Mouse (Mus musculus): ENCODE measurements around the gene Fkbp5. TPM values are rescaled to one million over a fixed set of nuclear protein-coding genes. Genes with fewer than 3 reads are reported as not detected.
A peak's percentile ranks its signal among the peaks of the same experiment; 100 is the strongest.

Gene Fkbp5
- total and polyA plus RNA-seq, 2 experiments: 17.7 to 30.3 TPM

DNA sequence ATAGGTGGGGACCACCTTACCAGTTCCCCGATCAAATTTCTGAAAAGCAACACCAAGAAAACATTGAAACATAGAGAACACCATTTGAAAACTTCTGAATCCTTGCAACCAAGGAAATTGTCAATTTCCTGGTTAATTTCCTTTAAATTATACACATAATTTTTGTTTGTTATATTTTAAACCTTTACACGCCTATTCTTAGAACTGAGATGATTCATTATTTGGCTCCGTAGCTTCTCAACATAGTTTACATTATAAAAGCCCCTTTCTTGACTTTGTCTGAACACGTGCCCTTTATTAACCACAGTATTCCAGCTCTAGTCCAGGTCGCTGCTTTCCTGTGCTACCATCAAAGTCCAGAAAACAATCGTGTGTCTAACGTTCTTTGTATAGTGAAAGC is 86.3 kb downstream of the Fkbp5 start:
- Histone ChIP-seq H3K4me1 (ENCODE audit: control insufficient read depth, insufficient read depth, low read length) (peaks cover 21% of the 10 kb centered on the region), H3K79me2 (ENCODE audit: control insufficient read depth, insufficient read depth, low read length) (no peaks in the 10 kb centered on the region), H3K27ac (replicated peaks; ENCODE audit: insufficient read depth, low read depth, low read length) (no peak overlapping the region), H3K9ac (ENCODE audit: low read depth, low read length) (no peak overlapping the region), H3K27me3 (ENCODE audit: control insufficient read depth, insufficient read depth, low read length) (no peaks in the 10 kb centered on the region), H3K36me3 (ENCODE audit: control insufficient read depth, insufficient read depth, low read length) (peaks cover 13% of the 10 kb centered on the region; the same call in 1 of the 2 replicates), H3K4me3 (ENCODE audit: insufficient read depth, low read depth, low read length) (no peak overlapping the region)
- 72% methylated on average over 7 of the region's 7 CpGs for WGBS
- TF ChIP-seq CTCF (IDR thresholded peaks at IDR 0.05; ENCODE audit: low read depth, low read length) (no peak), POLR2A (IDR thresholded peaks at IDR 0.05; ENCODE audit: extremely low read depth, insufficient read depth, low read length) (no peak)
- DNase-seq (ENCODE audit: extremely low read depth, low read depth, low spot score): no peak

- peak; percentile 87 for DNase-seq (ENCODE audit: extremely low read depth, low read depth, low spot score)
- peaks cover 23% of the 10 kb centered on the region for H3K36me3 ChIP-seq (ENCODE audit: control insufficient read depth, insufficient read depth, low read length)
- TF ChIP-seq CTCF (IDR thresholded peaks at IDR 0.05; ENCODE audit: low read depth, low read length): no peak
- TF ChIP-seq POLR2A (IDR thresholded peaks at IDR 0.05; ENCODE audit: extremely low read depth, insufficient read depth, low read length): no peak
- H3K27me3 ChIP-seq (ENCODE audit: control insufficient read depth, insufficient read depth, low read length): no peaks in the 10 kb centered on the region
- H3K79me2 ChIP-seq (ENCODE audit: control insufficient read depth, insufficient read depth, low read length): no peaks in the 10 kb centered on the region
- peaks cover 17% of the 10 kb centered on the region for H3K4me1 ChIP-seq (ENCODE audit: control insufficient read depth, insufficient read depth, low read length)
- no peak overlapping the region for H3K4me3 ChIP-seq (ENCODE audit: insufficient read depth, low read depth, low read length)
- H3K27ac ChIP-seq (replicated peaks; ENCODE audit: insufficient read depth, low read depth, low read length): peak overlapping the region; percentile 97
- WGBS: 26% methylated on average over 15 of the region's 15 CpGs
- 0 out of 2 replicates have a peak overlapping the region, but pooled peaks have one; percentile 3 for H3K9ac ChIP-seq (ENCODE audit: low read depth, low read length)
Measured at GRCm38 (mm10) chr17:28428474-28429258, 88.7 kb downstream of the Fkbp5 start.

GRCm38 (mm10) chr17:28427666-28428065 is 89.7 kb downstream of the Fkbp5 start:
- WGBS: 90% methylated on average over 6 of the region's 6 CpGs
- H3K27ac ChIP-seq (replicated peaks; ENCODE audit: insufficient read depth, low read depth, low read length): no peak overlapping the region
- H3K4me3 ChIP-seq (ENCODE audit: insufficient read depth, low read depth, low read length): no peak overlapping the region
- no peak overlapping the region for H3K9ac ChIP-seq (ENCODE audit: low read depth, low read length)
- H3K27me3 ChIP-seq (ENCODE audit: control insufficient read depth, insufficient read depth, low read length): no peaks in the 10 kb centered on the region
- TF ChIP-seq CTCF (IDR thresholded peaks at IDR 0.05; ENCODE audit: low read depth, low read length) (no peak), POLR2A (IDR thresholded peaks at IDR 0.05; ENCODE audit: extremely low read depth, insufficient read depth, low read length) (no peak)
- no peaks in the 10 kb centered on the region for H3K79me2 ChIP-seq (ENCODE audit: control insufficient read depth, insufficient read depth, low read length)
- H3K36me3 ChIP-seq (ENCODE audit: control insufficient read depth, insufficient read depth, low read length): peaks cover 29% of the 10 kb centered on the region
- peaks cover 17% of the 10 kb centered on the region for H3K4me1 ChIP-seq (ENCODE audit: control insufficient read depth, insufficient read depth, low read length)
- DNase-seq (ENCODE audit: extremely low read depth, low read depth, low spot score): no peak

- Histone ChIP-seq H3K36me3 (ENCODE audit: control insufficient read depth, insufficient read depth, low read length) (peaks cover 31% of the 10 kb centered on the region), H3K9ac (ENCODE audit: low read depth, low read length) (no peak overlapping the region), H3K27ac (replicated peaks; ENCODE audit: insufficient read depth, low read depth, low read length) (no peak overlapping the region), H3K79me2 (ENCODE audit: control insufficient read depth, insufficient read depth, low read length) (no peaks in the 10 kb centered on the region), H3K4me1 (ENCODE audit: control insufficient read depth, insufficient read depth, low read length) (peaks cover 21% of the 10 kb centered on the region), H3K4me3 (ENCODE audit: insufficient read depth, low read depth, low read length) (no peak overlapping the region), H3K27me3 (ENCODE audit: control insufficient read depth, insufficient read depth, low read length) (no peaks in the 10 kb centered on the region)
- peak; percentile 58 for DNase-seq (ENCODE audit: extremely low read depth, low read depth, low spot score)
- 47% methylated on average over 6 of the region's 6 CpGs for WGBS
- TF ChIP-seq POLR2A (IDR thresholded peaks at IDR 0.05; ENCODE audit: extremely low read depth, insufficient read depth, low read length) (no peak), CTCF (IDR thresholded peaks at IDR 0.05; ENCODE audit: low read depth, low read length) (no peak)
Measured at GRCm38 (mm10) chr17:28424373-28424772, 93.0 kb downstream of the Fkbp5 start.

DNA sequence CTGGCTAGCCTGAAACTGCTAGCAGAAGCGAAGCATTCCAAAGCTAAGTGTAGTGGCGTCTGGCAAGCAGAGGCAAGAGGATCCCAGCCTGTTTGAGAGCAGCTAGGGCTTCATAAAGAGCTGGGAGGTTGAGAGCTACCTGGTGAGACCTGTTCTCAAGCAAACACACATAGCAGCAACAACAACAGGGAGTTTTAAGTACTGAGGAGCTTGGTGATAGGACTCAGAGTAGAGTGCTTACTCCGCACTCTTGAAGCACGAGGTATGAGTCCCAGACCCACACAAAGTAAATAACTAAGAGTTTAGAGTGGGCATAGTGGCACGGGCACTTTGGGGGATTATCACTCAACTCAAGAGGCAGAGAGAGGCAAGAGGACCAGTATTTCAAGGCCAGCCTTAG is 96.3 kb downstream of the Fkbp5 start:
- no peak for DNase-seq (ENCODE audit: extremely low read depth, low read depth, low spot score)
- peak overlapping the region; percentile 60 for H3K9ac ChIP-seq (ENCODE audit: low read depth, low read length)
- no peak overlapping the region for H3K4me3 ChIP-seq (ENCODE audit: insufficient read depth, low read depth, low read length)
- H3K36me3 ChIP-seq (ENCODE audit: control insufficient read depth, insufficient read depth, low read length): peaks cover 31% of the 10 kb centered on the region
- WGBS: 85% methylated on average over 5 of the region's 5 CpGs
- TF ChIP-seq POLR2A (IDR thresholded peaks at IDR 0.05; ENCODE audit: extremely low read depth, insufficient read depth, low read length): no peak
- TF ChIP-seq CTCF (IDR thresholded peaks at IDR 0.05; ENCODE audit: low read depth, low read length): no peak
- H3K27ac ChIP-seq (replicated peaks; ENCODE audit: insufficient read depth, low read depth, low read length): peak overlapping the region; percentile 77
- no peaks in the 10 kb centered on the region for H3K79me2 ChIP-seq (ENCODE audit: control insufficient read depth, insufficient read depth, low read length)
- H3K4me1 ChIP-seq (ENCODE audit: control insufficient read depth, insufficient read depth, low read length): peaks cover 16% of the 10 kb centered on the region
- no peaks in the 10 kb centered on the region for H3K27me3 ChIP-seq (ENCODE audit: control insufficient read depth, insufficient read depth, low read length)

Measured in liver, adult 2 months (tissue).